Mouse (Mus musculus): ENCODE results near the gene Mfng. TPM values are rescaled to one million over a fixed set of nuclear protein-coding genes. Genes with fewer than 3 reads are reported as not detected.

The Mfng gene
- total RNA-seq (2014; fragmentation: Nextera tagmentation) (31.2 and 34.9 TPM in 2 replicates), total RNA-seq (2017) (4.5 and 8.2 TPM in 2 replicates)

- ATAC-seq (replicated peaks; ENCODE audit: poor library complexity, severe bottlenecking): peak; percentile 87
These were observed at the start of gene Mfng for GRCm38 (mm10) chr15:78773290-78773729. Gene Mfng, minus strand, starts transcription at chr15:78773475.

GRCm38 (mm10) chr15:78816074-78816391, 42.8 kb upstream of the Mfng start:
- ATAC-seq (replicated peaks; ENCODE audit: poor library complexity, severe bottlenecking): no peak

GRCm38 (mm10) chr15:78815314-78816073, 42.2 kb upstream of the Mfng start:
- peak; percentile 77 for ATAC-seq (replicated peaks; ENCODE audit: poor library complexity, severe bottlenecking)

GRCm38 (mm10) chr15:78813603-78814002, 40.3 kb upstream of the Mfng start:
- ATAC-seq (replicated peaks; ENCODE audit: poor library complexity, severe bottlenecking): no peak

GRCm38 (mm10) chr15:78810146-78810545, 36.9 kb upstream of the Mfng start:
- peak; percentile 67 for ATAC-seq (replicated peaks; ENCODE audit: poor library complexity, severe bottlenecking)

GRCm38 (mm10) chr15:78809739-78810138, 36.5 kb upstream of the Mfng start:
- peak; percentile 79 for ATAC-seq (replicated peaks; ENCODE audit: poor library complexity, severe bottlenecking)

- ATAC-seq (replicated peaks; ENCODE audit: poor library complexity, severe bottlenecking): no peak
These were observed 35.7 kb upstream of the Mfng start for GRCm38 (mm10) chr15:78808980-78809379.

- no peak for ATAC-seq (replicated peaks; ENCODE audit: poor library complexity, severe bottlenecking)
These were observed 33.9 kb upstream of the Mfng start for GRCm38 (mm10) chr15:78807141-78807540.

- no peak for ATAC-seq (replicated peaks; ENCODE audit: poor library complexity, severe bottlenecking)
These were observed 33.3 kb upstream of the Mfng start for GRCm38 (mm10) chr15:78806614-78807013.

GRCm38 (mm10) chr15:78805351-78805750, 32.1 kb upstream of the Mfng start:
- no peak for ATAC-seq (replicated peaks; ENCODE audit: poor library complexity, severe bottlenecking)

- peak; percentile 35 for ATAC-seq (replicated peaks; ENCODE audit: poor library complexity, severe bottlenecking)
These were observed 31.1 kb upstream of the Mfng start for GRCm38 (mm10) chr15:78804326-78804725.

GRCm38 (mm10) chr15:78803499-78803900, 30.2 kb upstream of the Mfng start:
- no peak for ATAC-seq (replicated peaks; ENCODE audit: poor library complexity, severe bottlenecking)

GRCm38 (mm10) chr15:78802776-78803391, 29.6 kb upstream of the Mfng start, which contains the start of gene Card10:
Gene Card10, minus strand, starts transcription at chr15:78803042.
- ATAC-seq (replicated peaks; ENCODE audit: poor library complexity, severe bottlenecking): peak; percentile 65

- peak; percentile 17; the same call in 1 of the 2 replicates for ATAC-seq (replicated peaks; ENCODE audit: poor library complexity, severe bottlenecking)
These were observed 28.9 kb upstream of the Mfng start for GRCm38 (mm10) chr15:78801971-78802741.

GRCm38 (mm10) chr15:78801571-78801970, 28.3 kb upstream of the Mfng start:
- no peak for ATAC-seq (replicated peaks; ENCODE audit: poor library complexity, severe bottlenecking)

GRCm38 (mm10) chr15:78799029-78799428, 25.8 kb upstream of the Mfng start:
- no peak for ATAC-seq (replicated peaks; ENCODE audit: poor library complexity, severe bottlenecking)

- no peak for ATAC-seq (replicated peaks; ENCODE audit: poor library complexity, severe bottlenecking)
These were observed 23.7 kb upstream of the Mfng start for GRCm38 (mm10) chr15:78797060-78797329.

- no peak for ATAC-seq (replicated peaks; ENCODE audit: poor library complexity, severe bottlenecking)
These were observed 23.2 kb upstream of the Mfng start for GRCm38 (mm10) chr15:78796196-78797059.

GRCm38 (mm10) chr15:78790990-78791389, 17.7 kb upstream of the Mfng start:
- ATAC-seq (replicated peaks; ENCODE audit: poor library complexity, severe bottlenecking): no peak

GRCm38 (mm10) chr15:78790451-78790850, 17.2 kb upstream of the Mfng start:
- no peak for ATAC-seq (replicated peaks; ENCODE audit: poor library complexity, severe bottlenecking)
